Mouse (Mus musculus): ENCODE measurements around the gene Pvalb. TPM values are rescaled to one million over a fixed set of nuclear protein-coding genes. Genes with fewer than 3 reads are reported as not detected.

Pvalb gene
- total and polyA plus RNA-seq, 2 experiments from 2014 or later, result 0.33 to 2.8 TPM

- no peaks in the 10 kb centered on the region for H3K27me3 ChIP-seq (ENCODE audit: insufficient read depth, low read length)
- no peak for ATAC-seq
- H3K9me3 ChIP-seq (ENCODE audit: low read length), result no peaks in the 10 kb centered on the region
- no peak for DNase-seq
- no peak for TF ChIP-seq CTCF (IDR thresholded peaks at IDR 0.05; ENCODE audit: low read depth)
- H3K27ac ChIP-seq (ENCODE audit: low read depth, low read length), result no peak overlapping the region
- no peak overlapping the region for H3K4me3 ChIP-seq (ENCODE audit: low read depth, low read length)
- no peak overlapping the region for H3K9ac ChIP-seq
- whole genome bisulfite sequencing, result 85% methylated on average over 9 of the region's 9 CpGs
- no peak overlapping the region for H3K4me2 ChIP-seq (ENCODE audit: low read depth)
- no peaks in the 10 kb centered on the region for H3K4me1 ChIP-seq (ENCODE audit: insufficient read depth)
- peaks cover 20% of the 10 kb centered on the region for H3K36me3 ChIP-seq (ENCODE audit: insufficient read depth)
These were observed 44.3 kb downstream of the Pvalb start for GRCm38 (mm10) chr15:78161946-78162345.

- no peak for ATAC-seq
- no peak for DNase-seq
- 71% methylated on average over 5 of the region's 5 CpGs for WGBS
These were observed 47.9 kb downstream of the Pvalb start for GRCm38 (mm10) chr15:78158335-78158734.

GRCm38 (mm10) chr15:78157824-78158223 lies 48.4 kb downstream of the Pvalb start:
- 61% methylated on average over 4 of the region's 4 CpGs for WGBS
- no peak overlapping the region for H3K27ac ChIP-seq (ENCODE audit: low read depth, low read length)
- H3K4me1 ChIP-seq (ENCODE audit: insufficient read depth), result no peaks in the 10 kb centered on the region
- no peak overlapping the region for H3K4me2 ChIP-seq (ENCODE audit: low read depth)
- TF ChIP-seq CTCF (IDR thresholded peaks at IDR 0.05; ENCODE audit: low read depth), result no peak
- H3K4me3 ChIP-seq (ENCODE audit: low read depth, low read length), result no peak overlapping the region
- H3K9ac ChIP-seq, result no peak overlapping the region
- DNase-seq (no peak), ATAC-seq (no peak)
- no peaks in the 10 kb centered on the region for H3K9me3 ChIP-seq (ENCODE audit: low read length)
- no peaks in the 10 kb centered on the region for H3K36me3 ChIP-seq (ENCODE audit: insufficient read depth)
- H3K27me3 ChIP-seq (ENCODE audit: insufficient read depth, low read length), result no peaks in the 10 kb centered on the region

More at GRCm38 (mm10) chr15:78158335-78158734, 47.9 kb downstream of the Pvalb start:
- TF ChIP-seq CTCF (IDR thresholded peaks at IDR 0.05; ENCODE audit: low read depth), result no peak
- Histone ChIP-seq H3K4me2 (ENCODE audit: low read depth) (no peak overlapping the region), H3K4me1 (ENCODE audit: insufficient read depth) (no peaks in the 10 kb centered on the region), H3K27me3 (ENCODE audit: insufficient read depth, low read length) (no peaks in the 10 kb centered on the region), H3K36me3 (ENCODE audit: insufficient read depth) (no peaks in the 10 kb centered on the region), H3K27ac (ENCODE audit: low read depth, low read length) (no peak overlapping the region), H3K4me3 (ENCODE audit: low read depth, low read length) (no peak overlapping the region), H3K9ac (no peak overlapping the region), H3K9me3 (ENCODE audit: low read length) (no peaks in the 10 kb centered on the region)

- no peaks in the 10 kb centered on the region for H3K4me1 ChIP-seq (ENCODE audit: insufficient read depth)
- H3K27ac ChIP-seq (ENCODE audit: low read depth, low read length), result no peak overlapping the region
- no peak for TF ChIP-seq CTCF (IDR thresholded peaks at IDR 0.05; ENCODE audit: low read depth)
- no peak overlapping the region for H3K4me3 ChIP-seq (ENCODE audit: low read depth, low read length)
- WGBS, result 67% methylated on average over 8 of the region's 8 CpGs
- ATAC-seq (no peak), DNase-seq (no peak)
- no peak overlapping the region for H3K9ac ChIP-seq
- no peaks in the 10 kb centered on the region for H3K9me3 ChIP-seq (ENCODE audit: low read length)
- H3K4me2 ChIP-seq (ENCODE audit: low read depth), result no peak overlapping the region
- no peaks in the 10 kb centered on the region for H3K36me3 ChIP-seq (ENCODE audit: insufficient read depth)
- no peaks in the 10 kb centered on the region for H3K27me3 ChIP-seq (ENCODE audit: insufficient read depth, low read length)
These were observed 48.9 kb downstream of the Pvalb start for GRCm38 (mm10) chr15:78157330-78157729.

GRCm38 (mm10) chr15:78155421-78155820 lies 50.8 kb downstream of the Pvalb start:
- TF ChIP-seq CTCF (IDR thresholded peaks at IDR 0.05; ENCODE audit: low read depth), result no peak
- Histone ChIP-seq H3K27me3 (ENCODE audit: insufficient read depth, low read length) (no peaks in the 10 kb centered on the region), H3K4me3 (ENCODE audit: low read depth, low read length) (no peak overlapping the region), H3K9ac (no peak overlapping the region), H3K4me2 (ENCODE audit: low read depth) (no peak overlapping the region), H3K36me3 (ENCODE audit: insufficient read depth) (no peaks in the 10 kb centered on the region), H3K9me3 (ENCODE audit: low read length) (no peaks in the 10 kb centered on the region), H3K27ac (ENCODE audit: low read depth, low read length) (no peak overlapping the region), H3K4me1 (ENCODE audit: insufficient read depth) (no peaks in the 10 kb centered on the region)
- ATAC-seq, result no peak
- 90% methylated on average over 6 of the region's 6 CpGs for WGBS
- no peak for DNase-seq

- no peak for TF ChIP-seq CTCF (IDR thresholded peaks at IDR 0.05; ENCODE audit: low read depth)
- ATAC-seq (no peak), DNase-seq (no peak)
- no peaks in the 10 kb centered on the region for H3K36me3 ChIP-seq (ENCODE audit: insufficient read depth)
- H3K4me1 ChIP-seq (ENCODE audit: insufficient read depth), result no peaks in the 10 kb centered on the region
- 44% methylated on average over 11 of the region's 11 CpGs for WGBS
- no peaks in the 10 kb centered on the region for H3K9me3 ChIP-seq (ENCODE audit: low read length)
- no peaks in the 10 kb centered on the region for H3K27me3 ChIP-seq (ENCODE audit: insufficient read depth, low read length)
- H3K27ac ChIP-seq (ENCODE audit: low read depth, low read length), result no peak overlapping the region
- no peak overlapping the region for H3K4me2 ChIP-seq (ENCODE audit: low read depth)
- no peak overlapping the region for H3K9ac ChIP-seq
- no peak overlapping the region for H3K4me3 ChIP-seq (ENCODE audit: low read depth, low read length)
These were observed 53.0 kb downstream of the Pvalb start for GRCm38 (mm10) chr15:78153045-78153775.

- Histone ChIP-seq H3K4me2 (ENCODE audit: low read depth) (no peak overlapping the region), H3K4me1 (ENCODE audit: insufficient read depth) (no peaks in the 10 kb centered on the region), H3K36me3 (ENCODE audit: insufficient read depth) (no peaks in the 10 kb centered on the region), H3K27me3 (ENCODE audit: insufficient read depth, low read length) (no peaks in the 10 kb centered on the region), H3K4me3 (ENCODE audit: low read depth, low read length) (no peak overlapping the region), H3K9me3 (ENCODE audit: low read length) (no peaks in the 10 kb centered on the region), H3K9ac (no peak overlapping the region), H3K27ac (ENCODE audit: low read depth, low read length) (no peak overlapping the region)
- no peak for TF ChIP-seq CTCF (IDR thresholded peaks at IDR 0.05; ENCODE audit: low read depth)
- ATAC-seq (no peak), DNase-seq (no peak)
- 79% methylated on average over 7 of the region's 7 CpGs for WGBS
These were observed 57.6 kb downstream of the Pvalb start for GRCm38 (mm10) chr15:78148565-78148964.

Other genes starting within 250 kb of the Pvalb start
- gene Foxred2, start 249.7 kb downstream of the Pvalb start, total RNA-seq (2014; rRNA removed), result 24.5 and 26.9 TPM in 2 replicates
- gene Foxred2, start 249.7 kb downstream of the Pvalb start, polyA plus RNA-seq (2015; fragmentation: Nextera tagmentation; extraction: Ambion mirVana), result 9.4 and 10.6 TPM in 2 replicates
- gene Eif3d, start 235.6 kb downstream of the Pvalb start, total RNA-seq (2014; rRNA removed), result 165 and 167 TPM in 2 replicates
- 130 and 165 TPM in 2 replicates for gene Eif3d, start 235.6 kb downstream of the Pvalb start, polyA plus RNA-seq (2015; fragmentation: Nextera tagmentation; extraction: Ambion mirVana)
- 9.8 and 13.6 TPM in 2 replicates for gene Cacng2, start 86.4 kb downstream of the Pvalb start, total RNA-seq (2014; rRNA removed)
- gene Cacng2, start 86.4 kb downstream of the Pvalb start, polyA plus RNA-seq (2015; fragmentation: Nextera tagmentation; extraction: Ambion mirVana), result 6.8 and 10.1 TPM in 2 replicates
- 41.2 and 43.1 TPM in 2 replicates for gene Ift27, start 32.3 kb downstream of the Pvalb start, total RNA-seq (2014; rRNA removed)
- gene Ift27, start 32.3 kb downstream of the Pvalb start, polyA plus RNA-seq (2015; fragmentation: Nextera tagmentation; extraction: Ambion mirVana), result 134 and 145 TPM in 2 replicates
- gene Ncf4, start 38.4 kb upstream of the Pvalb start, total RNA-seq (2014; rRNA removed), result 2.0 and 3.5 TPM in 2 replicates
- 0.86 and 1.4 TPM in 2 replicates for gene Ncf4, start 38.4 kb upstream of the Pvalb start, polyA plus RNA-seq (2015; fragmentation: Nextera tagmentation; extraction: Ambion mirVana)
- 0.43 and 1.2 TPM in 2 replicates for gene Csf2rb2, start 99.3 kb upstream of the Pvalb start, total RNA-seq (2014; rRNA removed)
- 0.13 and 0.16 TPM in 2 replicates for gene Csf2rb2, start 99.3 kb upstream of the Pvalb start, polyA plus RNA-seq (2015; fragmentation: Nextera tagmentation; extraction: Ambion mirVana)
- gene Csf2rb, start 119.4 kb upstream of the Pvalb start, total RNA-seq (2014; rRNA removed), result 0.77 and 1.00 TPM in 2 replicates
- 0.62 and 0.74 TPM in 2 replicates for gene Csf2rb, start 119.4 kb upstream of the Pvalb start, polyA plus RNA-seq (2015; fragmentation: Nextera tagmentation; extraction: Ambion mirVana)
- not detected in 2 replicates for gene Tex33, start 189.5 kb upstream of the Pvalb start, total RNA-seq (2014; rRNA removed)
- not detected in 2 replicates for gene Tex33, start 189.5 kb upstream of the Pvalb start, polyA plus RNA-seq (2015; fragmentation: Nextera tagmentation; extraction: Ambion mirVana)
- gene Tst, start 199.5 kb upstream of the Pvalb start, total RNA-seq (2014; rRNA removed), result 36.6 and 37.7 TPM in 2 replicates
- gene Tst, start 199.5 kb upstream of the Pvalb start, polyA plus RNA-seq (2015; fragmentation: Nextera tagmentation; extraction: Ambion mirVana), result 37.3 and 40.1 TPM in 2 replicates
- gene Mpst, start 200.0 kb upstream of the Pvalb start, total RNA-seq (2014; rRNA removed), result 85.9 and 92.5 TPM in 2 replicates
- 3.3 and 3.5 TPM in 2 replicates for gene Mpst, start 200.0 kb upstream of the Pvalb start, polyA plus RNA-seq (2015; fragmentation: Nextera tagmentation; extraction: Ambion mirVana)
- gene Kctd17, start 222.2 kb upstream of the Pvalb start, total RNA-seq (2014; rRNA removed), result 148 and 153 TPM in 2 replicates
- gene Kctd17, start 222.2 kb upstream of the Pvalb start, polyA plus RNA-seq (2015; fragmentation: Nextera tagmentation; extraction: Ambion mirVana), result 146 and 152 TPM in 2 replicates